Mouse (Mus musculus) cortical plate, adult 2 months (tissue): ENCODE data around the gene Tmem107.

Source experiments
- CTCF ChIP-seq: fragments of 200-500 bp; IDR thresholded peaks from 2 replicates; pipeline ENCODE4 v1.5.1; 2011; ENCODE audit warnings: mild to moderate bottlenecking, control low read depth, low read length; ENCODE audit not compliant: insufficient read depth; ENCODE audit errors: extremely low read depth
- POLR2A ChIP-seq: fragments of 200-500 bp; IDR thresholded peaks from 2 replicates; pipeline ENCODE4 v1.6.1; 2011; ENCODE audit warnings: mild to moderate bottlenecking, low read length, control low read depth; ENCODE audit not compliant: insufficient read depth; ENCODE audit errors: extremely low read depth

GRCm38 (mm10) chr11:69070093-69070492, 513 bp upstream of the Tmem107 start:
- TF ChIP-seq CTCF (no peak), POLR2A (no peak)
